Mouse (Mus musculus): ENCODE measurements at regions not wholly inside any gene's neighbourhood (a gene's known extent, or its start where the extent isn't known, plus 50 kb on each side); places are given as distances from the start of the nearest gene placed in this dataset.

GRCm38 (mm10) chr3:146347311-146347710 lies 57.1 kb upstream of the Ssx2ip start:
- TF ChIP-seq CTCF (IDR thresholded peaks at IDR 0.05), result no peak
- TF ChIP-seq EP300 (IDR thresholded peaks at IDR 0.05), result no peak
